Mouse (Mus musculus): ENCODE results near the gene Zfp961. TPM values are rescaled to one million over a fixed set of nuclear protein-coding genes. Genes with fewer than 3 reads are reported as not detected.

Zfp961 gene
- 1.2 and 3.6 TPM in 2 replicates for polyA plus RNA-seq (2012)

DNA sequence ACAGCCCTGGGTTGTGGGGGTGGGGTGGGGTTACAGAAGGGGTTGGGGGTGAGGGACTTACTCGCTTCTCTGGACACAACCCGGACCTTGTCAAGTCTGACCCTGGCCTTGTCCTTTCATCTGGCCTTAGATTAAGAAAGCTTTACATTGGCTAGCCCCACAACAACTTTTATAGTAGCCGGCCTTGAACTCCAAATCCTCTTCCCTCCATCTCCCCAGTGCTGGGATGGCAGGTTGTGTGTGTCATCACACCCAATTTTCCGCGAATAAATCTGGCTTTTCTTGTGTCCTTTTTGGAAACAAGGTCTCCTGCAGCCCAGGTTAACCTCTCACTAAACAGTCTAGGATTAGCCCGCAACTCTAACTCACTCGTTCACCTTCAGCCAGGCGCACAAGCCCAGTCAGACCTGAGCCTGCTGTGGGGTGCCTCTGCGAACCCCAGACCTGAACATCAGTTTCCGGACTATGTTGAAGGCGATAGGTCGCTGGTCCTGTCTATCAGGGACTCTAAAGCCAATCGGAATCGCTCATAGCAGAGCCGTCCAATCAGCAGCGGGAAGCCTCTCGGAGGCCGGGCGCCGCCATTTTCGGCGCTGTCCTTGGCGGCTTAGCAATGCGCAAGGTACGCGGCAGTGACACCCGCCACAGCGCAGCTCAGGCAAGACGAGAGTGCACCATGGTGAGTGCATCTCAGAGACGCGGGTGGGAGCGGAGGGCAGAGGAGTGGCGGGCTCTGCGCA, at the start of gene Zfp961:
Gene Zfp961, plus strand, starts transcription at position 557 of the 740 bp plus-strand sequence.
- no peak for TF ChIP-seq GATA1 (IDR thresholded peaks at IDR 0.05; ENCODE audit: low read length)

- no peak for TF ChIP-seq GATA1 (IDR thresholded peaks at IDR 0.05; ENCODE audit: low read length)
Observed at GRCm38 (mm10) chr8:71906809-71907208, 44.0 kb upstream of the Zfp961 start.

GRCm38 (mm10) chr8:71907798-71908257, 43.0 kb upstream of the Zfp961 start:
- TF ChIP-seq GATA1 (IDR thresholded peaks at IDR 0.05; ENCODE audit: low read length) = no peak

DNA sequence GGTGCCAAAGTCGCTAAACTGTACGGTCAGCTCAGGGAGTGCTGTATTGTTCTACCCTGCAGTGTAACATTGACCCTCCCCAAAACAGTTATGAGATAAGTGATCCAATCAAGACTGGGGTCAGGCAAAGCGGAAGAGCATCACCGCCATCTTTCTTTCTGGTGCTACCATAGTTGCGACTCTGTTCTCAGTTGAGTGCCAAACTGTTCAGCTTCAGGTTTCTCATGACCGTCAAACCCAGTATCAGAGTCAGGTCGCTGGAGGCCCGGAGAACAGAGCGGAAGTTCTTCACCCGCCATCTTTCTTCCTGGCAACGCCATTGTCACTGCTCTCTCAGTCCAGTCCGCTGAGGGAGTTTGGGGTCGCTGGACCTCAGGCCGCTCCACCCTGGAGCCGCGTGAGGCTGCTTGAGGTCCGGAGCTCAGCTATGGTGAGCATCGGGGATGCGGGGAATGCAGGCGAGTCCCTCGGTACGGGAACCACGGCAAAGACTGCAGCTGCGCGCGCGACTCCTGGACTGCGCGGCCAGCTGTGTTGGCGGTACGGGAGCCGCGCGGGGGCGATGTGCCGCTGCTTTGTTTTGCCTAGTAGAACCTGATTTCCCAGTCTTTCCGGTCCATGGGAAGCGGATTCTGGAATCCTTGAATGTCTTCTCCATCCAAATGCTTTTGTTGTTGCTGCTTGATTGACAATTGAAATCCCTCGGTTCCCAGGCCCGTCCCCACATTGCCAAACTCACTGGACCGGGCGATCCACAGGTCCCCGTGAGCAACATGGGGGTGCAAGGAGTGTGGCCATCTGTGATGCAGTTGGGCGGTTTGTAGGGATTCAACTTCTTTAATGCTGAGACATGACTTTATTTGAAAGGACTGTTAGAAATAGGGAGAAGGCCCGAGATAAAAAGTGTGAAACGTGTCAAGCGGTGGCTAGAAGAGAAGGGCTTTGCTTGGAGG, 42.3 kb upstream of the Zfp961 start, which contains the start of the genes Zfp882 and Zfp617:
Gene Zfp882, plus strand, starts transcription at position 300 of the 953 bp plus-strand sequence.
Gene Zfp617, plus strand, starts transcription at position 327 of the 953 bp plus-strand sequence.
- no peak for TF ChIP-seq GATA1 (IDR thresholded peaks at IDR 0.05; ENCODE audit: low read length)

DNA sequence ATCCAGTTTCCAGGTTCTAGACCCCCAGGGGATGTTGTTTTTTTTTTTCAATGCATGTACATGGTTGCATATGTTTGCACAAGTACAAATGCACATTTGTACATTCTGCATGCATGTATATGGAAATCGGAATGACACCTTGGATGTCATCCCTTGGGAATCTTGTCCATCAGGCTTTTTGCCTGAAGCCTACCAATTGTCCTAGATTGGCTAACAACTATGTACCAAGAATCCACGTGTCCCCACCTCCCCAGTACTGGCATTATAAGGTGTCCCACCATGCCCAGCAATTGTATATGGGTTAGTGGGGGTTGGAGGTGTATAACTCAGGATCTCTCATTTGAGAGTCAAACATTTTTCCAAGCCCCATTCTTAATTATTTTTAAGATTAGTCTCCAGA, 38.6 kb upstream of the Zfp961 start:
- TF ChIP-seq GATA1 (IDR thresholded peaks at IDR 0.05; ENCODE audit: low read length) = no peak

DNA sequence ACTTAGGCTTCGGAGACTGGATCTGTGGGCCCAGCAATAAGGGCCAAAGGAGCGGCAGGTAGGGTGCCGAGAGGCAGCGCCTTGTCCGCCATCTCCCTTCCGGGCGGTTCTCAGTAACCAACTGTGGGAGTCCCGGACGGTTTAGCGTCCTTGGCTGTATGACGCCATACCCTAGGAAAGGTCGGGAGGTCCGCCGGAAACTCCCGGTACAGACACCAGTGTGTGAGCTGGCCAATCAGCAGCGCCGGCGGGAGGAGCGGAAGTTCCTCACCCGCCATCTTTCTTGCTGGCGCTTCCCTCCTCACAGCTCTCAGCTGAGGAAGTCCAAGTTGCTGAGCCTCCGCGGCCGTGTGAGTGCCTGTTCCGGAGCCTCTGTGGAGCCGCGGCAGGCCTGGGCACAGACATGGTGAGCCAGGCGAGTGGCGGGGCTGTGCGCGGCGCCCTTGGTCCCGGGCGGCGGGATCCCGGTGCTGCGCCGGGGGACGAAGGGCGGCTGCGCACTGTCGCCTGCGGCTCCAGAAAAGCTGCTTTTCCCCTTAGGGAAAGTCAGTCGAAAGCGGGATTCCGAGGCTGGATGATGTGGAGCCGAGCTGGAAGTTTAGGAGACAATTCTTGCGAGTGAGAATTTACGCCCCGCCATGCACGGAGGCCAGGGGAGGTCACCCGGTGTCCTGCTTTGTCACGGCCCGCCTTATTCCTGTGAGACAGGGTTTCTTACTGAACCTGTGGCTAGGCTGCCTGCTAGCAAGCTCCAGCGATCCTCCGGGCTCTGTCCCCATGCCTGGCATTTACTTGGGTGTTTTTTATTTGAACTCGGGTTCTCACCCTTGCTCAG, 28.1 kb upstream of the Zfp961 start:
- TF ChIP-seq GATA1 (IDR thresholded peaks at IDR 0.05; ENCODE audit: low read length) = no peak

DNA sequence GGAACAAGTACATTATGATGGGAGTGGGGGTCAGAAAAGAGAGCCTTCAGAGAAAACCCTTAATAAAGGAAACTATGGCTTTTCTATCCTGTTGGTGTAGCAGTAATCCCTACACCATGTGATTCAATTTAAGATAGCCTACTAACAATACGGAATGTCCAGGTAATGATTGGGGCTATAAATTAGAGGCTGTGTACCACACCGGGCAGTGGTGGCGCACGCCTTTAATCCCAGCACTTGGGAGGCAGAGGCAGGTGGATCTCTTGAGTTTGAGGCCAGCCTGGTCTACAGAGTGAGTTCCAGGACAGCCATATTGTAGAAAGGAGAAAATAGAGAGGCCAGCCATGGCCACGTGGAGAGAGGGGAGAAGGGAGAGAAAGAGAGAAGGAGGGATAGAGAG, 25.0 kb upstream of the Zfp961 start:
- TF ChIP-seq GATA1 (IDR thresholded peaks at IDR 0.05; ENCODE audit: low read length) = no peak

DNA sequence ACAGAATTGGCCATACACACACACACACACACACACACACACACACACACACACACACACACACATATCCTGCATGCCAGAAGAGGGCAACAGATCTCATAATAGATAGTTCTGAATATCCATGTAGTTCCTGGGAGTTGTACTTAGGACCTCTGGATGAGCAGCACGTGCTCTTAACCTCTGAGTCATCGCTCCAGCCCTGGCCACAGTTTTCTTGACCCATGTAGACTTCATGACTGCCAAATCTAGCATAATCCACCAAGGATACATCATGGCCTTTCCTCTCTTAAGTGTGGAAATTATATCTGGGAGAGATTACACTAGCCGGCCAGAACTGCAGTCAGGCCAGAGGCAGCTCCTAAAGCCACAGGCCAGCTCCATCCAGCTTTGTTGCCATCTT, 24.3 kb upstream of the Zfp961 start:
- TF ChIP-seq GATA1 (IDR thresholded peaks at IDR 0.05; ENCODE audit: low read length) = no peak

DNA sequence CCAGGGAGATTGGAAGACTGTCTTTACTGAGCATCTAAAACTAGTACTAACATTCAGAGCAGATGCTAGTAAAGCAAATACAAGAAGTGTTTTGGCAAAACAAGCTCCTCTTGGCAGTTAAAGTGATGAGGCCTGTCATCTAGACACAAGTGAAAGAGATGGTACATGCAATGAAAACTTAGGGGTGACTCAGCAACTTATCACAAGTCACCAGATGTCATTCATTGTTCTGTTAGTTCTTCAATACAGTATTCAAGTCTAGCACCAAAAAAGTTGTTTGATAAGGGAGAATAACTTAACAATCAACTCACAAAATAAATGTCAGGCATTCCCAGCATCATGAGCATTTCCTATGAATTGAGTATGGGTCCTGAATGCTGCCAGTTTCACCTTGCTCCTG, 23.1 kb upstream of the Zfp961 start:
- TF ChIP-seq GATA1 (IDR thresholded peaks at IDR 0.05; ENCODE audit: low read length) = no peak

DNA sequence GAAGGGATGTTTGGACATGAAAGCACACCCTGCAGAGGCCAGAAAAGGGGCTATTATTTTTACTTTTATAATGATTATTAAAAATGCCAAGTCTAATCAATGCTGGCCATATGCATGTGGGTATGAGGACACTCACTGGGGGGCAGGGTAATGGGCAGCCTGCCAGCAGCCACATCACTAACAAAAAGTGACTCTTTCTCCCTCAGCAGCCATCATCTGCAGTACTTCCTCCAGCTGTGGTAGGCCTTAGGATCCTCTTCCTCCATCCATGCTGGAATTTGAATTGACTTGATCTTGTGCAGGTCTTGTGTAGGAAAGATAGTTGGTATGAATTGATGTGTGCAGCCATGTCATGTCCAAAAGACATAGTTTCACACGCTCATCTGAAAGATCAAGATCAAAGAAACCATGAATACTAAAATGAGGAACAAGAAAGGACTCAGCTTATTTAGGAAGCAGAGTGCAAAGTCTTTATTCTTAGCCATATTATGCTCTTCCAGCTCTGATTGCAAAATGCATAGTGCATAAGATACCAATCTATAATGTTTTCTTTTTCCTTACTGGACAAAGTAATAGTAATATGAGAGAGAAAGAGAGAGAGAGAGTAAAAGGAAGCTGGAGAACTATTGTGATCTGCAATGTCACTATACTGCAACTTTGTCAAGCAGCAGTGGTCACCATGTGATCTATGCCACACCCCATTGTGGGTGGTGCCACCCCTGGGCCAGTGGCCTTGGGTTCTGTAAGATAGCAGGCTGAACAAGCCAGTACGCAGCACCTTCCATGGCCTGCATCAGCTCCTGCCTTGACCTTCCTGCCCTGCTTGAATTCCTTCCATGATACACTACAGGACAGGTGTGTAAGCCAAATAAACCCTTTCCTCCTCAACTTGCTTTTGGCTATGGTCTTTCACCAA, 10.3 kb upstream of the Zfp961 start:
- TF ChIP-seq GATA1 (IDR thresholded peaks at IDR 0.05; ENCODE audit: low read length) = no peak

DNA sequence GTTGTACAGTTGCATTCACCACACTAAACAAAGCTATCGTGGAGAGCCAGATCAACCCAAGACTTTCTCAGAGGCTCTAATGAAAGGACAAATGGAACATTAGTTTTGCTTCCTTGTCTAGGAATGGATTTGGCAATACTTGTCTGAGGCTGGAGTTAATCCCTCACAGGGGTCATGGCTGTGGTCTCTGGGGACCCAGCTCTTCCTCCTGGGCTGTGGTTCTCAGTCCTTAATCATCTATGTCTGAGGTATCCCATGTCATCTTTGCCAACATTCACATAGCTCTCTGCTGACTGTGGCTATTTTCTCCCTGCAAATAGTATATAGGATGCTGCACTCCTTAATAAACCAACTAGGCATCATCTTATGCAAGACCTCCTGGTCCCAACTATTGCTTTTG, 9.1 kb upstream of the Zfp961 start:
- no peak for TF ChIP-seq GATA1 (IDR thresholded peaks at IDR 0.05; ENCODE audit: low read length)

GRCm38 (mm10) chr8:71948624-71949023, 2.2 kb upstream of the Zfp961 start:
- no peak for TF ChIP-seq GATA1 (IDR thresholded peaks at IDR 0.05; ENCODE audit: low read length)

GRCm38 (mm10) chr8:71951436-71952161, 761 bp downstream of the Zfp961 start:
- no peak for TF ChIP-seq GATA1 (IDR thresholded peaks at IDR 0.05; ENCODE audit: low read length)

DNA sequence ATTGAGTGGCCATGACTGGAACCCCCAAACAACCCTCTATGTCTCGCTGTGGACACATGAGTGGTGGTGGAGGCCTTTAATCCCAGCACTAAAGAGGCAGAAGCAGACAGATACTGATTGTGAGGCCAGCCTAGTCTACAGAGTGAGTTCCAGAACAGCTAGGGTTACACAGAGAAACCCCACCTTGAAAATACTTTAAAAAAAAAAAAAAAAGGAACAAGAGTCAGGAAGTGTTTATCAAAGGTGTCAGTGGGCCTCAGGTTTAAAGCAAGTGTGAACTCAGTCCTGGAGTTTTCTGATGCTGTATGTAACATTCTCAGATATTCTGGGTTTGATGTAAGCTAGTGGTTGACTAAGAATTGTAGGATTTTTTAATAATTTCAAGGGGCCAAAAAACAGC, 1.7 kb downstream of the Zfp961 start:
- TF ChIP-seq GATA1 (IDR thresholded peaks at IDR 0.05; ENCODE audit: low read length) = no peak
